Mouse (Mus musculus) urinary bladder, postnatal 4 days (tissue): ENCODE data around the gene Otub1.

Experiments
- DNase-seq, 2 experiments: peaks; one replicate each; pipeline ENCODE4 v3.0.0; 2021 to 2022; ENCODE audit warnings: low spot score in 2 of 2

Gene Otub1

DNA sequence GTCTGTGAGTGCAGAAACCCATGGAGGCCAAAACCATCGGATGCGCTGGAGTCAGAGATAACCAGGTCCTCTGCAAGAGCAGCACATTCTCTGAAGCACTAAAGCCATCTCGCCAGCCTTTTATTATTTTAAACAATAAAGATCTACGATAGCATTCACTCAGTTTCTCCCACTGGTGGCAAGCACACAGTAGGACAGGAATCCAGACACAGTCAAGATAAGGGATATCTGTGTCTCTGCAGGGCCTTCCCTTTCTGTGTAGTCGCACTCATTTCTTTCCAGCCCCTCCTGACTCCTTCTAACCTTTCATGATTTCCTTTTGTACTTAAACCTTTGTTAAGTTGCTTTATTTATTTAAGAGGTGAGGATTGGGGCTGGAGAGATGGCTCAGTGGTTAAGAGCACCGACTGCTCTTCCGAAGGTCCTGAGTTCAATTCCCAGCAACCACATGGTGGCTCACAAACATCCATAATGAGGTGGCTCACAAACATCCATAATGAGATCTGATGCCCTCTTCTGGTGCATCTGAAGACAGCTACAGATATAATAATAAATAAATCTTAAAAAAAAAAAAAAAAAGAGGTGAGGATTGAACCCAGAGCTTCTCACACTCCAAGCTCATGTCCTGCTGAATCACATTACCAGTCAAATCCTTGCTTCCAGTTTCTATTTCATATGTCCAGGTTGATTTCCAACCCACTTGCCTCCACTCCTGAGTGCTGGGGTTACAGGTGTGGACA, 4.0 kb upstream of the Otub1 start:
- no peak for DNase-seq

DNA sequence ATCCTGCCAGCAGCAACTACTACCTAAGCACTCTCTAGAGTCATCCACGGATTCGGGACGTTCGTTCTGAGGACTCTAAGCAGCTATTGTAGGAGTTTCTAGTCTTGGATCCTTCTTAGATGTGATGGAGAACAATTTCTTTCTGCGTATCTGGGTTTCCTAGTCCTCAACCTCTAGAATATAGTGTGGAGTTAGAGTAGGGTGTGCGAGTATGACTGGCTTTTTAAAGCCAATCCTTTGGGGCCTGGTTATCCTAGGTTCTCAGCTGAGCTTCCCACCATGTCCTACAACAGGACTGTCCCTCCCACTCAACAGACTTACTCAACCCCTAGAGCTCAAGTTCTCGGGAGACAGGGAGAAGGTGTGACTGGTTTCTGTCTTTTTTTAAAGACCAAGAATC, 790 bp downstream of the Otub1 start:
- DNase-seq: no peak

DNA sequence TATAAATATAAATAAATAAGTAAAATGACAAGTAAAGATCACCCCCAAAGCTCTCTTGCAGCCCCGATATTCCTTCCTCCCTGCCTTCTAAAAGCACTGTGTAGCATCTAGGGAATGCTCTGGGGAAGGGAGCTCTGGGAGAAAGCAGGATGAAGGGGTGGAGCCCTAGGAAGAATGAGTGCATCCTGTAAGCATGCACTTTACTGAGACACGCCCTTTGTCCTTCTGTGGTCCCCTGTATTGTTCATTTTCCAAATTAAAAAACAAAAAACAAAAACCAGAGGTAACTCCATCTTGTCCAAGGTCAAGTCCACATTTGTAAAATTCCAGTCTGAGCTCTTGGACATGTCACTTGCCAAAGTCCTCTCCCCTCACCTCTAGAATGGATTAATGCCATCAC, 1.2 kb downstream of the Otub1 start:
- DNase-seq: no peak

DNA sequence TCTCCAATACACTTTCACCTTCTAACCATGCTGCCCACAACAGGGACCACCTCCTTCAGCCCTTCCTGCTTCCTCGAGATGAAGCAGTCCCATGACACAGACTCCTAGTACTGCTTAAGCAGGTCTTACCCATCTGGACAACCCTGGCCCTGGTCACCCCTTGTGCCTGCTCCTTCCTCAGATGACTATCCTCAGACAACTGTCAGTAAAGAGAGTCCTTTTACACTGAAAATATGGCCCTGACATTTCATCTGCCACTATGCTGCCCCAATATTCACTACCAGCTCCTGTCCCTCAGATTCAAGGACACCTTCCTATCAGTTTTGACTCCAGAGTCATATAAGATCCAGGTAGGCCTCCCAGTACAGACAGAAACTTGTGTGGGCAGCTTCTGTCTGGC, 5.7 kb downstream of the Otub1 start:
- DNase-seq: no peak

DNA sequence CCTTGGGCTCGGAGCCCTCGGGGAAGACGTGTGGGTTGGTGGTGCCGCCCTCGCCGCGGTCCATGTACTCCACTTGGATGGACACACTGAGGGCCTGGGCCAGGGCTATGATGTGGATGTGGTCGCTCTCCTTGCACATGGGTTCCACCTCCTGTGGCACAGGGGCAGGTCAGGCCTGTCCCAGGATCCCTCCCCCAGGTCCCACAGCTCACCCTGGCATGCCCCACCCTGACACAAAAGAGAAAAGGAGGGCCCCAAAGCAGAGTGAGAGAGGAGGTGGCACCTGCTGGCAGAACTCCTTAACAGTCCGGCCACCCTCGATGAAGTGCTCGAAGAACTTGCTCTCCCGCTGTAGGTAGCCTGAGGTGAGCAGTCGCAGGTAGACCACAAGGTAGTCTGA, 7.0 kb downstream of the Otub1 start:
- DNase-seq: no peak

DNA sequence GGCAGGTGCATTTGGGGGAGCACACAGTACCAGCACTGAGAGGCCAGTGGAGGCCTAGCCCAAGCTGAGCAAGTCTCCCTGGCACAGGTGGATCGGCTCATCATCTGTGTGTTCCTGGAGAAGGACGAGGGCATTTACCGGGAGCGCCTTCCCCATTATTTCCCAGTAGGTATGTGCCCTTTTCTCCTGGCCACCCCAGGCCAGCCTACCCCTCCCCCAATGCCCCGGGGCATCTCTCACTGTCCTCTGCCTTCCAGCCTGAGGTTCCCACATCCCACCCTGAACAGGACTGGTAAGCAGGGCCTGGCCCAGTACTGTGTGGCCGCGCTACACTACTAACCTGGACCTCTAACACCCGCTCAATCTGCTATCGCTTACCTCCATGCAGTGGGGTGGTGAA, 8.7 kb downstream of the Otub1 start:
- no peak for DNase-seq

DNA sequence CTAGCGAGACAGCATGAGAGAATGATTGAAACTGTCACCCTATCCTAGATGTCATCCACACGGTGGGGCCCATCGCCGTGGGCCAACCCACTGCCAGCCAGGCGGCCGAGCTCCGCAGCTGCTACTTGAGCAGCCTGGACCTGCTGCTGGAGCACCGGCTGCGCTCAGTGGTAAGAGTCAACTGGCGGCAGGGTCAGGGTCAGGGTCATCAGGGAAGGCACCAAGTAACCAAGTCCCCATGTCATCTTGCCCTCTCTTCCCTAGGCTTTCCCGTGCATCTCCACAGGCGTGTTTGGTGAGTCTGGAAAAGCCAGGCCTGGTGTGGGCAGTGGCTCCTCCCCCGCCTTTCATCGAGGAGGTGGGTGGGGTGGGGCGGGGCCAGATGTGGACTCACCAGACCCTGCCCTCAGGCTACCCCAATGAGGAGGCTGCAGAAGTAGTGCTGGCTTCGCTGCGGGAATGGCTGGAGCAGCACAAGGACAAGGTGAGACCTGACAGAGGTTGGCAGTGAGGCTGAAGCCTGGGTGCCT, 9.3 kb downstream of the Otub1 start:
- no peak for DNase-seq

- peak in 1 of 2 experiments; percentile 51 for DNase-seq
These were observed 10.0 kb downstream of the Otub1 start for GRCm38 (mm10) chr19:7195900-7196728.

DNA sequence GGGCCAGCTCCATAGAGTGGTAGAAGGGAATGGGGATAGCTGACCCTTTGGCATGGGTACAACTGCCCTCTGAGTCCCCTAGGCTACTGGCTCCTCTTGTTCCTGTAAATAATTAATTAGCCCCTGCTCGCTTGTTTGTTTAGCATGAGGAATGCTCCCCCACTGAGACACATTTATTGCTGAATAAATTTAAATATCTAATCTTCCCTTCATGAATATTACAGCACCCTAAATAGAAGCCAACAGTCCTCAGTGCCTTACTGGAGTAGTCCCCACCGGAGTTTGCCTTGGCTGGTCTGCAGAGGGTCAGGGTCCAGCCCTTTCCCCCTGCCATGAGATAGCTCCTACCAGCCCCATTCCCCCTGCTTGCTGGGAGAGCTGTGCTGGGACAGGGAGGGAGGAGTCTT, 13.6 kb downstream of the Otub1 start:
- DNase-seq: no peak

DNA sequence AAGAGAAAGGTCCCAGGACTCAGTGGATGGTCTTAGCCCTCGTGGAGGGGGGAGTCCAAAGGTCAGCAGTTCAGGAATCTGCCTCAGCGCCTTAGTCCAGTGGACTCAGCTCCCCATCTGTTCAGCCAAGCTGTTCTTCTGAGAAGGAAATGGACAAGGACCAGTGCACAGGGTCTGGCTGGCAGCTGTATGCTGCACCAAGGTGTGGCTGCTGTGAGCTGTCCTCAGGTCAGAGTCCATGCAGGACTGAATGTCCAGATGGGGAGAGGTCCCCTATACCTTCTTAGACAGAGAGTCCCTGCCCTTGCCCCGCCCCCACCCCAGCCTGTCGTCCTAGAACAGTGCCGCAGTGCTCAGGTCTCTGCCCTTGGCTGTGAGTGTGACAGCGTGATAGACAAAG, 14.5 kb downstream of the Otub1 start:
- DNase-seq: no peak

DNA sequence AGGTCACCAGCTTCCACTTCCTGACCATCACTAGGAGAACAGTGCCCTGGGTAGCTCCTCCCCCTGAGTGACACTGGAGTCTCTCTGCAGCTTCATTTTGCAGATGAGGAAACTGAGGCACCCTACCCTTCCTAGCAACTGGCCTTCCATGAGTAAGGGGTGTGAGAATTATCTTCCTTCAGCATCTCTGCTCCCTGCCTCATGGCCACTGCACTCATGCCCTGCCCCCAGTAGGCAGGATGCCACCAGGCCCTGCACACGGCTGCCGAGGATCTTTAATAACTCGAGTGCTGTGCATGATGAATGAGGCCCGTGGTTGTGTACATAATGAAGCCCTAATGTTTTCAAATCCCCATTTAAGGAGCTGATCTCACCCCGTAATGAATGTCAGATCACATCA, 15.1 kb downstream of the Otub1 start:
- DNase-seq: no peak

DNA sequence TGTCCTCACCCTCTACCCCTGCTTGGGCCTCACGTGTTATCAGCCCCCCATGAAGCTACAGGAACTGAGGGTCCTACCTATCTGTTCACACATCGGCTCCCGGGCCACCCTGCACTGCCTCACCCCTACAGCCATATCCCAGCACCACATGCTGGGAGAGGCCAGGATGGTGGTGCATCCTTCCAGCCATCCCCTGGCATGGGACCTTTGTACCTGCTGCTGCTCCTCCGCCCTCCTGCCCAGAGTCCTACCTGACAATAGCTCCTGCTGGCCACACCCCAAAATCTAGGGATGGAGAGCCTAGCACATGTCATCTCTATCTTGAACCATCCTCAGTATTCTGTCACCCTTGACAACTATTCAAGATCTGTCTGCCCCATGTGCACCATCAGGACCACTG, 17.1 kb downstream of the Otub1 start:
- no peak for DNase-seq

DNA sequence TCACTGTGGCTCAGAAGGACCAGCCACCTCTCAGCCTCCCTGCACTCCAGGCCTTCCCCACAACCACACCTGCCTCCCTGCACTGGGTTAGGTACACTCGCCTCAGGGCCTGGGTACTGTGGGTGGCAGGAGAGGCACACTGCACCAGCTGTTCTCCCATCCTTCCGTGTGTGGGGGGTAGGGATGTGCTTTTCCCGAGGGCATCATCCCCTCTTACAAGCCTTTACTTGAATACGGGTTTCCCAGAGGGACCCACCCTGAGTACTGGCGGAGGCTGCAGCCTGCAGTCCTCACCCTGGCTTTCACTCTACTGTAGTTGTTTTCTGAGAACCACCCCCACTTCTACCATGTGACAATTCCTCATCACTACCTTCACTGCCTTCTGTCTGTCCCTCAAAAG, 19.0 kb downstream of the Otub1 start:
- no peak for DNase-seq

GRCm38 (mm10) chr19:7185715-7186291, 20.3 kb downstream of the Otub1 start:
- DNase-seq: no peak

DNA sequence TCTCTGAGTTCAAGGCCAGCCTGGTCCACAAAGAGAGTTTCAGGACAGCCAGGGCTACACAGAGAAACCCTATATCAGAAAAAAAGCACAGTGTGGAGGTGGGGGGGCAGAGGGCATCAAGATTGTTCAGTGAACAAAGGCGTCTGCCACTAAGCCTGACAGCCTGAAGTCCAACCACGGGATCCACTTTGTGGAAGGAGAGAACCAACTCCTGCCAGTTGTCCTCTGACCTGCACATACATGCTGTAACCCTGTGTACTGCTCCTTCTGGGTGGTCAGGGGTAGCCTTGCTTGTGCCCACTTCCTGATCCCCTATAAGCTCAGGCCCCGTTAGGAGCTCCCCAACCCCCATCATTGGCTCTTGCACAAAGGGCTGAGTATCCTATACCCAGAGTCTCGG, 21.1 kb downstream of the Otub1 start:
- DNase-seq: no peak

DNA sequence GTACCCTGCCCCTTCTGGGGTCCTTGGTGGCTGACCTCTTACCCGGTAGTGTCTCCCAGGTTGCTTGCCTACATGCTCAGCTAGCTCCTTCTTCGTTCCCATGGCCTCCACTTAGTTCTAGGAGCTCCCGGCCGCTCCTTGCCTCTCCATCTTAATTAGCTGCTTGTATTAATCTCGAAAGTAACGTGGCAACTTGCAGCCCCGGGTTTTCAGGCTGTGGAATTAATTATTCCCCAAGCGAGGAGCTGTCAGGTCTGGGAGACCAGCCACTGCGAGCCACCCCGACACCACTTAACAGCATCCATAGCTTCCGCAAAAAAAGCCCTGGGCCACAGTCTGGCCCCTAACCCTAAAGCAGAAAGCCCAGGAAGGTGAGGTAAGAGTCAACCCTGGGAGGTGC, 22.7 kb downstream of the Otub1 start:
- DNase-seq: no peak

- DNase-seq: peak; percentile 59 to 80
These were observed 23.7 kb downstream of the Otub1 start for GRCm38 (mm10) chr19:7182273-7182949.

GRCm38 (mm10) chr19:7181496-7181895, 24.6 kb downstream of the Otub1 start:
- DNase-seq: no peak

DNA sequence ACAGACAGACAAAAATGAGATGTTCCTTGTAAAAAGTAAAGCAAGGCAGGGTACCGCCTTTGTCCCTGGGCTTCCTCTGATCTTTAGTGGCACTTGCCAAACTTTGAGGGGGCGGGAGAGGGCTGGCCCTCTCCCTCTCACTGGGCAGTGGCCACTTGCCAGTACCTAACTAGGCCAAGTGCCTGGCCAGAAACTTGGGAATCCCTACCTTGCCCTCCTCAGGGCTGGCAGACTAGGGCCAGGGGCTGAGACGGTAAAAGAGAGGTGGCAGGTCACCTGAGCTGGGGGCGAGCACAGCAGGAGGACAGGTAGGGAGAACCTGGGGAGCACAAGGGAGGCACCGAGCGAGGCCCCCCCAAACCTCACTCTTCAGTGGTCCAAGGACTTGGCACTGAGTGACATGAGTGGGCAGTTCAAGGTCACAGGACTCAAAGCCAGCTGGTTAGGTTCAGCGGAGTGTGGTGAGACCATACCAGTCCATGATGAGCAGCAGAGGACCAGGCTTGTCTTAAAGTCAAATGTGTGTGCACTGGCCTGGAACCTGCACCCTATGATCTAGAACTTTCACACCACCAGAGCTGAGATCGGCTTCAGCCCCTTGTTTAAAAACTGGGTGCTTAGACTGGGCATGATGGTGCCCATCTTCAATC, 25.2 kb downstream of the Otub1 start:
- DNase-seq: no peak

- DNase-seq: no peak
These were observed 27.2 kb downstream of the Otub1 start for GRCm38 (mm10) chr19:7178841-7179452.
